Mouse (Mus musculus) ES-E14 (cell line): ENCODE data around the gene Ntrk2. TPM values are rescaled to one million over a fixed set of nuclear protein-coding genes. Genes with fewer than 3 reads are reported as not detected.

Source experiments
- DNase-seq: peaks from one replicate; pipeline ENCODE4 v3.0.0-alpha.2; 2013; ENCODE audit warnings: low read depth, low spot score
- H3K27ac ChIP-seq: 2 replicates; pipeline ENCODE4 v1.5.1; 2012; ENCODE audit warnings: low read depth, mild to moderate bottlenecking, low read length, moderate library complexity, mixed read lengths; ENCODE audit not compliant: poor library complexity, insufficient read depth, severe bottlenecking
- H3K36me3 ChIP-seq: 2 replicates; pipeline ENCODE4 v1.6.1; 2012; ENCODE audit warnings: mild to moderate bottlenecking, low read length, moderate library complexity, mixed read lengths; ENCODE audit not compliant: control insufficient read depth, poor library complexity, insufficient read depth, severe bottlenecking
- H3K4me1 ChIP-seq, 2 experiments: fragments of 150-350 bp in 1 of 2; sonication (generic) in 1 of 2; 2 replicates each; pipeline ENCODE4 v1.6.1; 2012; ENCODE audit warnings: low read length in 2 of 2, mild to moderate bottlenecking in 1 of 2, mixed read lengths in 1 of 2; ENCODE audit not compliant: control insufficient read depth in 2 of 2, insufficient read depth in 2 of 2, poor library complexity in 1 of 2
- H3K4me3 ChIP-seq, 2 experiments: fragments of 150-350 bp in 1 of 2; sonication (generic) in 1 of 2; 2 replicates each; pipeline ENCODE4 v1.5.1; 2012; ENCODE audit warnings: low read length in 2 of 2, low read depth in 1 of 2, mild to moderate bottlenecking in 1 of 2, mixed read lengths in 1 of 2; ENCODE audit not compliant: insufficient read depth in 1 of 2, poor library complexity in 1 of 2, severe bottlenecking in 1 of 2
- H3K9ac ChIP-seq: 2 replicates; pipeline ENCODE4 v1.6.1; 2012; ENCODE audit warnings: low read depth, mild to moderate bottlenecking, low read length, mixed read lengths; ENCODE audit not compliant: poor library complexity, insufficient read depth, severe bottlenecking
- H3K9me3 ChIP-seq: fragments of 150-350 bp; sonication (generic); 2 replicates; pipeline ENCODE4 v1.6.1; 2012; ENCODE audit warnings: low read depth, mild to moderate bottlenecking, low read length; ENCODE audit not compliant: control insufficient read depth, insufficient read depth
- CHD2 ChIP-seq: IDR thresholded peaks from 2 replicates; pipeline ENCODE4 v1.6.1; 2014; ENCODE audit warnings: mild to moderate bottlenecking, low read depth, low read length, inconsistent platforms
- HCFC1 ChIP-seq: IDR thresholded peaks from 2 replicates; pipeline ENCODE4 v1.6.1; 2012; ENCODE audit warnings: low read length, inconsistent platforms, borderline replicate concordance; ENCODE audit not compliant: insufficient read depth
- MAFK ChIP-seq: IDR thresholded peaks from 2 replicates; pipeline ENCODE4 v1.6.1; 2014; ENCODE audit warnings: mild to moderate bottlenecking, low read depth, low read length, inconsistent platforms; ENCODE audit not compliant: insufficient read depth
- ZC3H11A ChIP-seq: IDR thresholded peaks from 2 replicates; pipeline ENCODE4 v1.6.1; 2012; ENCODE audit warnings: low read depth, mild to moderate bottlenecking, inconsistent platforms, low read length, borderline replicate concordance
- ZNF384 ChIP-seq: IDR thresholded peaks from 2 replicates; pipeline ENCODE4 v1.6.1; 2012; ENCODE audit warnings: low read depth, low read length, inconsistent platforms
- in situ Hi-C, 2 experiments: fragments of 600-800 bp; cut with MboI; formaldehyde crosslinking; loops; one replicate each; pipeline ENCODE4 v1.15.1; 2025; ENCODE audit warnings: low sequenced_read_pairs in 2 of 2, inconsistent platforms in 1 of 2; ENCODE audit not compliant: unreplicated experiment in 2 of 2
- total RNA-seq: library from RNA; depleted of rRNA; stranded (reverse); fragments of 300-350 nt; gene quantifications from 2 replicates; pipeline ENCODE4 v1.2.3, GENCODE M21; 2012

The Ntrk2 gene
- total RNA-seq, 1 experiment: 5.0 TPM

DNA sequence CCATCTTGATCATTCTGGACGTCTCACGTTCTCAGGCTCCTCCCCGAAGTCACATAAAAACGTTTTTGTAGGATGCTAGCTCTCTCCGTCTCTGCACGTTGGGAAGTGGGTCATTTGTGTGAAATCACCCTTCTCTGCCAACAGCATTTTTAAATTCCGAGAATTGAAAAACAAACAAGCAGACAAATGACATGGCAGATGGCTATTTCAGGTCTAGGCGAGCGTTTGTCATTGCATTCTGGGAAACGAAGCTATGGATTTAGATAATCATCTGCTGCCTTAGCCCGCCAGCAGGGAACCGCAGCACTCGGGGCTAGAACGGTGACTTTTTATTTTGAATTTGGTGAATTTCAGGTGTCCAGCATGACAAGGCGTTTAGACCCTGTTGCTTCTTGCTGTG is 115.8 kb downstream of the Ntrk2 start:
- TF ChIP-seq CHD2: no peak
- TF ChIP-seq MAFK: no peak
- no peak for TF ChIP-seq ZNF384
- no peak for TF ChIP-seq HCFC1
- TF ChIP-seq ZC3H11A: no peak
- Histone ChIP-seq H3K4me3 (no peak overlapping the region), H3K9ac (no peak overlapping the region), H3K9me3 (no peaks in the 10 kb centered on the region), H3K27ac (no peak overlapping the region), H3K36me3 (no peaks in the 10 kb centered on the region), H3K4me1 (peaks cover 8 to 10% of the 10 kb centered on the region in 2 experiments; a peak in 3 of 4 replicates)
- no peak for DNase-seq
- in situ Hi-C loops: no loop called here

DNA sequence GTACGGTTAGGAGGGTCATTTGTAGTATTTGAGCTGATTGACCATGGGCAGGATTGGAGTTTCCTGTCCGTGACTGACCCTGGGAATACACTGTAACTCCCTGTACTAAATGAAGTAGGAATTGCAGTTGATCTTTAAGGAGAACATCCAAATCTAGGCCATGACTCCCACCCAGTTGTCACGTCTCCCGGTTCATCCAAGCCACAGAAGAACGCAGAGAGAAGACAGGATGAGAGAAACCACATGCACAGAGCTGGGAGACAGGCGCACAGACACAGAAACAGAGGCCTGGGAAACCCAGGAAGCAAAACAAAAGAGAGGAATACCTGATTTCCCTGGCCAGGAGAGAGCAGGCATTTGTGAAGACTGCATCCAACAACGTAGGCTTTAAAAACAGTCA is 117.1 kb downstream of the Ntrk2 start:
- no peak overlapping the region for H3K9ac ChIP-seq
- H3K9me3 ChIP-seq: no peaks in the 10 kb centered on the region
- no peaks in the 10 kb centered on the region for H3K36me3 ChIP-seq
- peaks cover 8 to 13% of the 10 kb centered on the region in 2 experiments; a peak in 3 of 4 replicates for H3K4me1 ChIP-seq
- in situ Hi-C loops: no loop called here
- no peak for DNase-seq
- TF ChIP-seq CHD2: no peak
- TF ChIP-seq ZNF384: no peak
- H3K4me3 ChIP-seq: no peak overlapping the region
- no peak overlapping the region for H3K27ac ChIP-seq

DNA sequence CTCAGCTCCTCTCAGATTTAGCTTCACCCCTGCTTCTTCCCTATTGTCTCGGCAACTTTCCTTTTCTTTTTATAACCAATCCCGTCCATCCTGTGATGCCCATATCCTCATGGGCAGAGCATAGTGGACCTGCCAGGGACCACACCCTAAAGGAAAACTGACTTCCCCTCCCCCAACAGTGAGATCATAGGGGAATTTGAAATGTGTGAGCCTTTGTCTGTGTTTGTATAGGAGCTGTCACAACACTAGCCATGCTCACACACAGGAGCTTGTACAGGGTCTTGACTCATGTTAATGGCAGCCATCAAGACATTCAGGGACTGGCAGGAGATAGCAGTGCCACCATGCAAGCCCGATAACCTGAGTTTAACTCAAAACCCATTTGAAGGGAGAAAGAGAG is 118.1 kb downstream of the Ntrk2 start:
- H3K4me3 ChIP-seq: no peak overlapping the region
- H3K9me3 ChIP-seq: no peaks in the 10 kb centered on the region
- H3K27ac ChIP-seq: no peak overlapping the region
- DNase-seq: no peak
- no peak for TF ChIP-seq HCFC1
- no peak for TF ChIP-seq MAFK
- no peak for TF ChIP-seq ZC3H11A
- no peak for TF ChIP-seq CHD2
- no peak for TF ChIP-seq ZNF384
- in situ Hi-C loops: no loop called here
- peaks cover 8 to 13% of the 10 kb centered on the region in 2 experiments; a peak in 3 of 4 replicates for H3K4me1 ChIP-seq
- H3K36me3 ChIP-seq: no peaks in the 10 kb centered on the region
- no peak overlapping the region for H3K9ac ChIP-seq

DNA sequence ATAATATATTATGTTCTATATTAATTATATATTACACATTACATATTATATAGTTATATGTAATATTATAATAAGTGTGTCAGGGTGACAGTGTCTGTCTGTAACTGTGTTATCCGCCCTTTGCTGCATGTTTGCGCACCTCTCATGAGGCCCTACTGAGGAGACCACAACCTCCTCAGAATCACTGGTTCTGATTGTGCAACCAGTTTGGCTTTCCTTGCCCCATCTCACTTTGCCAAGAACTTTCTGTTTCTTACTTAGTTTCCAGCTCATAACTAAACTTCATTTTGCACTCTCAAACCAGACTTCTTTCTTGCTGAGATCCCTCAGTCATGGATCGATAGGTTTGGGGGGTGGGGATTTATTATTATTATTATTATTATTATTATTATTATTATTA is 120.8 kb downstream of the Ntrk2 start:
- DNase-seq: no peak
- no peaks in the 10 kb centered on the region for H3K9me3 ChIP-seq
- H3K27ac ChIP-seq: no peak overlapping the region
- H3K4me1 ChIP-seq: peaks cover 1 to 6% of the 10 kb centered on the region in 2 experiments; a peak in 2 of 4 replicates
- H3K36me3 ChIP-seq: no peaks in the 10 kb centered on the region
- in situ Hi-C loops: no loop called here
- H3K4me3 ChIP-seq: no peak overlapping the region
- TF ChIP-seq MAFK (no peak), CHD2 (no peak), ZC3H11A (no peak), ZNF384 (no peak), HCFC1 (no peak)
- H3K9ac ChIP-seq: no peak overlapping the region

DNA sequence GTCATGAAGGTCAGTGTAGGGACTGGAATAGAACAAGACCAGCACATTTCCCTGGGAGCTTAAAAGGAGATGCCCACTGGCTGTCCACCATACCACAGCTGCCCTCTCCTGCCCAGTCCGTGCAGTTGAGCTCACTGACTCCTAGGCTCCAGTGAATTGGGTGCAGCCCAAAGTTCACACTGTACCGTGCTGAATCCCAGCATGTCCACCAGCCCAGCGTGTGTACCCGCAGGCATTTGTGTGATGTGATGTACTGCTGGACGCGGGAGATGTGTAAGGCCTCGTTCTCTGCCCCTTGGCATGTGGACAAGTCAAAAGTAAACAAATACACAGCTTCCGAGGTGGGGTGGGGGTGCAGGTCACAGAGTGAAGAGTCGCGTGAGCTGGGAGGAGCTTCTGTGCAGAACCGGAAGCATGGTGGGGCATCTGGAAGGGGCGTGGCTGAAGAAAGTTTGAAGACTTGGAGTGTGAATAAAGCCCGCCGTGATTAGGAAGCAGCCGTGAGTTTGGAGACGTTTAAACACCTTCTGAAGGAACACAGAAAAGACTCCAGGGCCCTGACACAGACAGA is 121.4 kb downstream of the Ntrk2 start:
- Histone ChIP-seq H3K4me3 (0 out of 4 replicates have a peak overlapping the region, but pooled peaks of 1 of the 2 experiments have one; percentile 5), H3K4me1 (peaks cover 0 to 3% of the 10 kb centered on the region in 2 experiments; a peak in 2 of 4 replicates), H3K9me3 (no peaks in the 10 kb centered on the region), H3K9ac (no peak overlapping the region), H3K36me3 (no peaks in the 10 kb centered on the region), H3K27ac (no peak overlapping the region)
- no peak for DNase-seq
- no peak for TF ChIP-seq CHD2
- TF ChIP-seq HCFC1: no peak
- no peak for TF ChIP-seq MAFK
- no peak for TF ChIP-seq ZC3H11A
- no peak for TF ChIP-seq ZNF384
- in situ Hi-C loops: no loop called here
